Mouse (Mus musculus) embryo, embryonic 11.5 days (tissue): ENCODE results near the gene Acad8.

Source experiments
- DNase-seq: peaks from one replicate; pipeline ENCODE4 v3.0.0-alpha.2; 2012; ENCODE audit warnings: low read depth, low spot score

Acad8 gene

GRCm38 (mm10) chr9:26999461-27000395 lies at the start of gene Acad8, which contains the start of gene Thyn1:
Gene Acad8, minus strand, starts transcription at chr9:26999566.
Gene Thyn1, plus strand, starts transcription at chr9:26999710.
- peak; percentile 93 for DNase-seq

- no peak for DNase-seq
These were observed 44.5 kb upstream of the Acad8 start for GRCm38 (mm10) chr9:27043892-27044291.

GRCm38 (mm10) chr9:27030763-27031100 lies 31.4 kb upstream of the Acad8 start:
- no peak for DNase-seq

- peak; percentile 98 for DNase-seq
These were observed 30.7 kb upstream of the Acad8 start, which contains the start of the genes Vps26b and Ncapd3 for GRCm38 (mm10) chr9:27029828-27030762. Gene Vps26b, minus strand, starts transcription at chr9:27030065. Gene Ncapd3, plus strand, starts transcription at chr9:27030175.

GRCm38 (mm10) chr9:27029022-27029827 lies 29.9 kb upstream of the Acad8 start:
- DNase-seq: no peak

- no peak for DNase-seq
These were observed 27.3 kb upstream of the Acad8 start for GRCm38 (mm10) chr9:27026708-27027107.

- DNase-seq: no peak
These were observed 24.3 kb upstream of the Acad8 start for GRCm38 (mm10) chr9:27023681-27024080.

GRCm38 (mm10) chr9:27018961-27019360 lies 19.6 kb upstream of the Acad8 start:
- no peak for DNase-seq

GRCm38 (mm10) chr9:27011572-27011971 lies 12.2 kb upstream of the Acad8 start:
- no peak for DNase-seq

- DNase-seq: no peak
These were observed 9.9 kb upstream of the Acad8 start for GRCm38 (mm10) chr9:27009231-27009630.

GRCm38 (mm10) chr9:27006866-27007265 lies 7.5 kb upstream of the Acad8 start:
- DNase-seq: no peak

GRCm38 (mm10) chr9:27005933-27006332 lies 6.6 kb upstream of the Acad8 start:
- no peak for DNase-seq

- DNase-seq: no peak
These were observed 5.9 kb upstream of the Acad8 start for GRCm38 (mm10) chr9:27005231-27005630.

GRCm38 (mm10) chr9:26998669-26999460 lies 501 bp downstream of the Acad8 start:
- no peak for DNase-seq

- no peak for DNase-seq
These were observed 1.9 kb downstream of the Acad8 start for GRCm38 (mm10) chr9:26997501-26997900.

GRCm38 (mm10) chr9:26997062-26997461 lies 2.3 kb downstream of the Acad8 start:
- DNase-seq: no peak

GRCm38 (mm10) chr9:26993900-26994299 lies 5.5 kb downstream of the Acad8 start:
- DNase-seq: no peak

- no peak for DNase-seq
These were observed 6.2 kb downstream of the Acad8 start for GRCm38 (mm10) chr9:26993118-26993517.

GRCm38 (mm10) chr9:26990181-26990580 lies 9.2 kb downstream of the Acad8 start:
- DNase-seq: no peak

GRCm38 (mm10) chr9:26985668-26986277 lies 13.6 kb downstream of the Acad8 start:
- no peak for DNase-seq
